Mouse (Mus musculus) mouse trophoblast stem cell (cell line): ENCODE measurements around the gene Glrp1.

Experiments
- in situ Hi-C, 2 experiments: fragments of 300-500 bp; cut with MseI, MboI; formaldehyde crosslinking; loops; 2 replicates in 1 of 2; 3 replicates in 1 of 2; pipeline ENCODE4 v1.15.1; 2025

The Glrp1 gene

DNA sequence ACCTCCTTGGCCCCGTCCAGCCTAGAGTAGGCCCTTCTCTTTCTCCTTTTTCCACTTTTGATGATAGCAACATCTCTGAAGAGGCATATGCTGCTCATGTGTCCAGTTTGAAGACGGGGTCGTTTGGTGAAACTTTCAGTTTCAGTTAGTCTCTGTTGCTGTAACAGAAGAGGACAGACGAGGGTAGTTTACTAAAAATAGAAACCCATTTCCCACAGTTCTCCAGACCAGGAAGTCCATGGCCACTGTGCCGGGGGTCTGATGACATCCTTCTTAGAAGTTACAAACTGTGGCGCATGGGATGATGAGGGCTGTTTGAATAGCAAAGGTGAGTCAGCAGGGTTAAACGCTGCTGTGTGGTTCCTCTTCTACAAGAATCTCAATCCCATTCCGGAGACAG lies at the start of gene Glrp1:
TSS of gene Glrp1 (minus strand) at position 278 of the 400 bp plus-strand sequence.
- in situ Hi-C loops, result no loop called here

DNA sequence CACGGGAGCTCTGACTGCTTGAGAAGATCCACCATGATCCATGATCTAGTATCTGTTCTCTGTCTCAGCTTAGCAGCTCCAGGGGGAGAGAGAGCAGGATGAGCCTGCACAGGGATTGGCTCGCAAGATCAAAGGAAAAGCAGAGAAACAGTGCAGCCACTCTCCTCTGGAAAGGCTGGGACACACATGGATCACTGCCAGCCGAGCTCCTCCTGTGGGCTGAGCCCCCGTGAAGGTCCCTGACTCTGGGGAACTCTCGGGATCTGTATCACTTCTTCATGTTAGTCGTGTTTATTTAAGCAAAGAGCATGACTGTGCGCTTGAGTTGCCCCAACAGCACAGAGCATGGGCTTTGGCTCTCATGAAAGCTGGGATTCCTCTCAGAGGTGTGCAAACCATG lies 49.4 kb upstream of the Glrp1 start:
- in situ Hi-C loops, result no loop called here

DNA sequence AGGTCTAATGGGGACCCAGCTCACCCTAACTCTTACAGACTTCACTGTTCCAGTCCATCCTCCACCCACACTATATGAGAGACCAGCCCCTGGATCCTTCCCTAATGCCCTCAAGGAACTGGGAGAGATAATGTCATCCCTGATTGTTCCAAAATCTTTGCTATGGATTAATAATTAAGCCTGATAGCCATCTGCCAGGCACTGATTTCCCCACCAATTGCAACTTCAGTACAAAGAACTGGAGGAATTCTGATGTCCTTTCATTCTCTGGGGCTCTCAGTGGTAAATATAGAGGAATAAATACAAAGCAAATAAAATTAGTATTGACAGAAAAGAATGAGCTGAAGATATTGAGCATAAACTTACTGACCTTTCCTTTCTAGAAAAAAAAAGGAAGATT lies 48.9 kb upstream of the Glrp1 start:
- in situ Hi-C loops, result no loop called here

DNA sequence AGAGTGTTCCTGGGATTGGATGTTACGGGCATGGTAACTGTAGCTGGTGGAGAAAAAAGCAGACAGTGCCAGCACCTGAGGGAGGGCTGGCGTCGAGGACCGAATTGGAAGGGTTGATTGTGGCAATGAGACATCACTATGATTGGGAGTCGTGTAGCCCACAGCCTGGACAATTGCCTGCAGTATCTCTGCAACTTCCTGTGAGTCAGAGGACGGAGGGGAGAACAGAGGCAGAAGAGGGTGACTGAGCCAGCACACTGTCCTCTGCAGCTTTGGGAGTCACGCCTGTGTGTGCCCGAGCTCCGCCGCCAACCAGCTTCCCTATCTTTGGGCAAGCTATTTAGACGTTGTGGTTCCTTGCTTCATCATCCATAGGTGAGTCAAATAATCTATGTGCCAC lies 46.5 kb upstream of the Glrp1 start:
- in situ Hi-C loops, result no loop called here

DNA sequence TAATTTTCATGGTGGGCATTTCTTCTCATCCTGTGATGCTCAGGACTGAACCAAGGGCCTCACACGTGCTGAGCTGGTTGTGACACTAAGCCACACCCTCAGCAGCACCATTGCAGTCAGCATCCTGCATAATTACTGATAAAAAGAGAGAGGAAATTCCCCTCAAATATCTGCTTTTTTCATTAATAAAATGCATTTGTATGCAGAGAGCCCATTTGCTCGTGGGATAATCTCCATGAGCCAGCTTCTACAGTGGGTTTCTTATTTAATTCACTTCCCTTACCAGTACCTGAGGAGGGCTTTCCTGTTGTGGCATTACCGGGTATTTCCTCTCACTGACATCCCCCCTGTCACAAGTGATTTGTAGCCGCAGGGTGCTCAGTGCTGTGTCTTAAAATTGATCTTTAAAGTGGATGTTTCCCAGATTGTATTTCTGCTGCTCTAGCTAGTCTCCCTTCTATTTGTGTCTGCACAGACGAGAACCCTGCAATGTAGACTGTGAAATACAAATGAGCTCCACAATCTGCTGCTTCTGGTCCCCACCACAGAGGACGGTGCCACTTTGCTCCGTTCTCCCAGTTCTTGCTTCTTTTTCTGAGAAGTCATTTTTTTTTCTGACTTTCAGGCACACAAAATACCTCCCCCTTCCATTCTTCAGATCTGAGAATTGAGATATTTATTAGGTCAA lies 43.8 kb upstream of the Glrp1 start:
- in situ Hi-C loops, result no loop called here

DNA sequence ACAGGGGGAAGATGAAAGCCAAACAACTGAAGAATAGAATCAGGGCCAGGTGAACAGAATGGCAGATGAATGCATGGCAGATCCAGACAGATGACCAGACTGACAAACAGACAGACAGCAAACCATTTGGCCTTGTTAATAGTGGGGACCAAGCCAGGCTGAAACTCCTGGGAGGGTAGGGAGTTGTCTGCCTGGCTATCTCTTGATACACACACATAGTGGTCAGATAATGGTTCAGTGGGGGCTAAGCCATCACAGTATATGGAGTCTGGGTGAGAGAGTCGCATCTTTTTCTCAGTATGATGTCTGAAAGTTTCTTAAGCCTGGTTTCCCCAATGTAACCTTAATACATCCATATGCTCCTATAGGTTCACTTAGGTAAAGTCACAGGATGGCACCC lies 39.4 kb upstream of the Glrp1 start:
- in situ Hi-C loops, result no loop called here

DNA sequence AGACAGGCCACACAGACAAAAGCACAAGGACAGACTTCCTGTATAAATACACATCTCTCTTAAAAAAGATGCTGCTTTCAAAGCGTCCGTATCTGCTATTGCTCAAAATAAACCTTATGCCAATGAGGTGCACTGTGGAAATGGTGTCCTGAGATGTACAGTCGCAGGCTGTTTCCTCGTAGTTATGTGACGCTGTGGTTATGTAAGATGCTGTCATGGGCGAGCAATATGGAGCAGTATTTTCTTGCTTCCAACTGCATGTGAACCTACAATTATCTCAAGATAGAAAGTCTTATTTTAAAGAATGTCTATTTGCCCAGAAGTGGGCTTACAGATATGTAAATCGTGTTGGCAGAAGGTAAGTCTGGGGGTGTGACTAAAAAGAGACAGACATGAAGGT lies 37.3 kb upstream of the Glrp1 start:
- in situ Hi-C loops, result no loop called here

DNA sequence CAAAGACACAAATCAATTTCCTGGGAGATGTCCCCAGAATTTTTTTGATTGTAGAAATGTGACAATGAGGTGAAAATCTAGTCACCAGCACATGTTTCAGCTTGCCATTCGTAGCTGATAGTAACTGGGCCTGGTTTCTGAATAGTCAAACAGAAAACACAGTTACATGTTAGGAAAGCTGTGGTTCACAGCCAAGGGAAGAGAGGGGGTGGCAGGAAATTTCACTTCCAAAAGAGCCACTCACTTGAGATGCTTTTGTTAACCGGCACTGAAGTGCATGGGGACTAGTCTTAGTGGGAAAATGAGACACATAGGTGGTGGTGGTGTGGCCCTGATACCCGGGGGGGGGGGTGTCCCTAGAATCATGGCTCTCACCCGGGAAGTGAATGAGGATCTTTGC lies 33.7 kb upstream of the Glrp1 start:
- in situ Hi-C loops, result no loop called here

DNA sequence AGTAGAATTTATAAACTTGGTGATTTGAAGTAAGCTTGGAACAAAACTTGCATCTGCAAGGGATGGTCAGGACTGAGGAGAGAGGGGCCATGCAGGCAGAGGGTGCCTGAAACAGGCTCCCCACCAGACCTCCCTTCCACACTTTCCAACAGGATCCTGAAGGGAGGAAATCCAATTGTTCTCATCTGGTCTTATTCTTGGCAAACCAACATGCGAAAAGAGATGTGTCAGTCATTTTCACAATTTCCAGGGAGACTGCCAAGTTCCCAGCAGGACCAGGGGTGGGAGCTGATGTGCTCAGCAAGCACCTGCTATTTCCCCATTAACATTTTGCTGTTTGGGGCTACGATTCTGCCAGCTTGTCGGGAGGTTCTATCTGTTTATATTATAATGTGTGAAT lies 30.0 kb upstream of the Glrp1 start:
- in situ Hi-C loops, result no loop called here

DNA sequence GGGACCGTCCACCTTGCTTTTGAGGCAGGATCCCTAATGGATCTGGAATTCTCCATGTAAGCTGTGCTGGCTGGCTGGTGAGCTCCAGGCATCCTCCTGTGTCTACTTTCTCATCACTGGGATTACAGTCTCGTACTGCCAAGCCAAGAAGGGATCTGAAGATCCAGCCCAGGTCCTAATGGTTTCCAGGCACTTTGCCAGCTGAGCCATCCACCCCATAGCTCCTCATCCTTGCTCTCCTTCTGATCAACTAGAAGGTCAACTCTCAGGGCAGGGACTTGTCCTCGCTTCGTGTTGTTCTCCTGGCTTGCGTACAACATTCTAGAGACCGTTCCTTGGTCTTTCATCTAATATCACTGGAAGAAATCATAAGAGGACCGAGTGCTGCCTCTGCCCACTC lies 29.4 kb upstream of the Glrp1 start:
- in situ Hi-C loops, result no loop called here

DNA sequence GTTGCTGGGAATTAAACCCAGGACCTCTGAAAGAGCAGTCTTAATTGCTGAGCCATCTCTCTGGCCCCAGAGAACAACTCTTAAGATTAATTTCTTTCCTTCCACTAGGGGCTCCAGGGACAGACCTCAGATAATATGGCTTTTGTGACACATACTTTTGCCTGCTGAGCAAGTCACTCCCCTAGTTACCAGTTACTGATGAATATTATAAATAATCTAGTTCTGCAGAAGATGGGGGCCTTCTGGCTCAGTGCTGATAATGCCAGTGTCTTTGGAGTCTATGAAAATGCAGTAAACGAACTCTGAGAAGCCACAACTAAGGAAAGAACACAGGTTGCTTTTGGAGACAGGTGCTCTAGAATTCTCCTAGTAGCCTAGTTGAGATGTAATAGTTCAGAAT lies 26.4 kb upstream of the Glrp1 start:
- in situ Hi-C loops, result no loop called here

DNA sequence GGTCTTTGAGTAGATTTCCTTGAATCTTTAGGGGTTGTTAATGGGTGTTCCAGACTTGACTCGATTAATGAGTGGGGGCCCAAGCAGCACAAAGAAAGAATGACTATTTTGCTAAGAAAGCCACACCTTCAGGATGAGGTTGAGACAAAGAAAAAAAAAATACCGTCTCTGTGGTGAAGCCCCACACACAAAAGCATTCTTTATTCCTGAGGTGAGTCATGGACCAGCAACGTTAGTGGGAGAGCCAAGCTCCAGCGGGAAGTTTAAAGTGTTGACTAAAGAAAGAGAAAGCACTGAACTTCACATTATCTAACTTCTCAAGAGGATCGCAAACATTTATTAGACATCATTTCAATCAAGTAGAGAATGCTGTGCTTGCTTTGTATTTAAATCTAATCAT lies 24.2 kb upstream of the Glrp1 start:
- in situ Hi-C loops, result no loop called here

DNA sequence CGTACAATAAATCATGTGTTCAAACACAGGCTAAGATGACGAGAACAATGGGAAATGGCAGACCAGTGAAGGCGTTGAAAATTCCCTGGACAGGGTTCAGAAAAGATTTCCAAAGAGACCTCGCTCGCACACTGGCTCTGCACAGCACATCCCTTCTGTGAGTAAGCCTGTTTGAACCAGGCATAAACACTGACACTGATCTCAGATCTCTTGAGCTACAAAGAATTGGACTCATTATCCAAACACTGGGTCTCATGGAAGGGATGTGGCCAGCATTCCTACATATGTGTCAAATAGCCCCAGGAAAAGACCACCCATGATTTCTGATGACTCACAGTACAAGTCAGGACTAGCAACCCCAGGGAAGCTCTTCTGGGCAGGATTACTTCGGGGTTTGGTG lies 16.3 kb upstream of the Glrp1 start:
- in situ Hi-C loops, result no loop called here

DNA sequence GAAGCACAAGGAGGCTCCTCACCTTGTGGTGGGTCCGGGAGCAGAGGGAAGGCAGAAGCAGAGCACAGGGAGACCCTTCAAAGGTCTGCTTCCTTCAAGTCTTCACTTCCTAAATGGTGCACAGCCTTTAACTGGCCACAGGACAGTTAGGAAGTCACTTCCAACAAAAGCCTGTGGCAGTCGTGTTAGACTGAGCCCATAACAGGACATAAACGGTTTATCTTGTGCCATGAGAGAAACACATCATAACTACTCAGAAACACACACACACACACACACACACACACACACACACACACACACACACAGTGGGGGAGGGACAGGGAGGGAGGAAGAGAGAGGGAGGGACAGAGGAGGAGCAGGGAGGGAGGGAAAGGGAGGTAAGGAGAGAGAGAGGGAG lies 15.8 kb upstream of the Glrp1 start:
- in situ Hi-C loops, result no loop called here

DNA sequence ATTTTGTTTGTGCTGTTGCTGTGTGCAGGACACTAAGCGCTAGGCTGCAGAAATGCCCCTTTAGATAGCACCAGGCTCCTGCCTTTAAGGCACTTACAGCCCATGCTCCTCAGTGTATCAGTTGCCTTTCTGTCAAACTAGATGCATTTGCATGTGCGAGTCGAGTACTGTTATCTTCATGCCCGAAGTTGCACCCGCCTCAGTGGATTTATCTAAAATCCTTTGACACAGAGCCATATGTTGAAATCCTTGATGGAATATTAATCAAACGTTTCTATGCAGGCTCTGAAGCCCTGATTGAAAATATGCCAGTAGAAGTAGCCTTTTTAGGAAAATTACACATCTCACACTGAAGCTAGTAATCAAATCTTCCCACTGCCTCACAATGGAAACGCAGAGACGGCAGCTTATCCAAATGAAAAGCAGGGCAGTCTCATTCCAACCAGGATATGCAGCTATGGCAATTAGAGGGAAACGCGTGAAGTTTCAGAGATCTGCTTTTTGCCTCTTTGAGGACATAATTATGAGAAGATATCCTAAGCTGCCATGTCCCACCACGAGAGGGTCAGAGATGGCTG lies 11.4 kb upstream of the Glrp1 start:
- in situ Hi-C loops, result no loop called here

DNA sequence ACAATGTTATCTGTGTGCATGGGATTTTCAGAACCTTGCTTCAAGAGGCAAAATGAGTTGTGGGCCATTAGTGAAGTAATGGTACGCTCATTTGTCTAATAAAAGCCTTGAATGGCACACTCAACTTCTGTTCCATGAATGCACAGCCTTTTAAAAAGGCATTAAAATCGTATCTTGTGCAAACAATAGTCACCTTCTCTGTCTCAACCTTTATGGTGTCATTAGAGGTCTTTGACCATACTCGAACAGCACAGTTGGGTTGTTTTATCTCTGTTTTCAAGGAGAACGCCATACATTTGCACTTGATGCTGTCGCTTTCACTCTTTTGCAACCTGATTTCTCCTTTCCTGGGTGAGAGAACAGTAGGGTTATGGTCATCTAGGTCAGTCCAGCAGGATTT lies 3.7 kb upstream of the Glrp1 start:
- in situ Hi-C loops, result no loop called here

DNA sequence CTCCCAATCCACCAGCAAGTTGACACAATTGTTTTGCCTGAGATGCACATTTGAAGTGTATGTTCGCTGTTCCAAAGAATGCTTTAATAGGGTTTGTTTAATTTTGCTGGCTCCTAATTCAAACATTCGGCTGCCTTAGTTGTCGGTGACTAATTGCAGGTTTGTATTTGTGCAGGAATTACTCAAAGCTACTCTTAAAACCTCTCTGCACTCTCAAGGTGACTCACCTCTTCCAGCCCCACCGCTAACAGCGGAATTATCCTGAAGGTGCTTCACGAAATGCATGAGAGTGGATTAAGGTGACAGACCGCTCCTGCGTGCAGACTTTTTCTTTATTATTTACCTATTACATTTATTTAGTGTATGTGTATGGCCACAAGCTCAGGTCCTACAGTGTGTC lies 2.0 kb downstream of the Glrp1 start:
- in situ Hi-C loops, result no loop called here

DNA sequence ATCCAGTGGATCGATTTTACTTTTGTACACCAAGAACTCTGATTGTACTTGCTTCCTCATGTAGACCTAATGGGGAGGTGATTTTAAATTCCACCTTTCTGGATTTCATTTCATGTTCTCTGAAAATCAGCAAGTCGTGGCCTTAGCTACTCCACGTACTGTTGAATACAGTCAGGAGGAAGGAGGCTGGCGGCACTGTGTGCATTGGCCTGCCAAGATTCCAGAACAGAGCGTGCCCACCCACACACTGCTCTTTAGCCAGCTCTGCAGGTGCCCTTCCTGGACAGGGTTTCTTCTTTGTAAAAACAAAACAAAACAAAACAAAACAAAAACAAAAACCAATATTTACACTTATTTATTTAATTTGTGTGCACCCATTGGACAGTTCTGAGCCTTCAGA lies 2.7 kb downstream of the Glrp1 start:
- in situ Hi-C loops, result no loop called here

DNA sequence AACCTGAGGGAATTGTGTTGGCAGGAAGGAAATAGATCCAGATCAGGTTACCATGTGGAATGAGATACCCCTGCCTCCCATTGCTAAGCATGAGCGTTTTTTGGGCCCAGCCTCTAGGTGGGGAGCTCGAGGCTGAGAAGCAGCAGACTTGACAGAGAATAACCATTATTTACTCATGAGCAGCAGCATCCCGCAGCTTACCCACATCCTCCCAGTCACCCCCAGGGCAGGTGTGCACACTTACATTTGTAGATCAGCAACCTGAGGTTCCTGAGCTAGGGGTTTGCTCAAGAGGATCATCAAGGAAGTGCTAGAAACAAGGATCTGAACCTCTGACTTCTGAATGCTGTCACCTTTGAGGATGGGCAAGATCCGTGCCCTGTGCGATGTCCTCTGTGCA lies 3.5 kb downstream of the Glrp1 start:
- in situ Hi-C loops, result no loop called here

DNA sequence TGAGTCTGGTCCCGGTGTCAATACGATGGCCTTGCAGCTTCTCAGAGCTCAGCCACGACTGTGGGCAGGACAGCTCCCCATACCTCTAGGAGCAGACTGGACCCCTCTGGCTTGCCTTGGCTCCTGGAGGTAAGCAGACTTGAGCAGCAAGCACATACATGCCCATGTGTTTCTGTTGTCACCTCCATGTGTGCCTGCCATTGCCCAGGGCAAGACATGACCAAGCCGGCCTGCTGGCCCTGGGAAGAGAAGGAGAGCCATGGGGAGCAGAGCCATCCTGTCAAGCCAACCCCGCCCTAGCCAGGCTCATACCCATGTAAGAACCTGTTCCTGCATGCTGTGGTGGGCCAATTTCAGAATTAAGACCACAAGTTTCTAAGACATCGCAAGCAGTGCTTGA lies 4.2 kb downstream of the Glrp1 start:
- in situ Hi-C loops, result no loop called here

DNA sequence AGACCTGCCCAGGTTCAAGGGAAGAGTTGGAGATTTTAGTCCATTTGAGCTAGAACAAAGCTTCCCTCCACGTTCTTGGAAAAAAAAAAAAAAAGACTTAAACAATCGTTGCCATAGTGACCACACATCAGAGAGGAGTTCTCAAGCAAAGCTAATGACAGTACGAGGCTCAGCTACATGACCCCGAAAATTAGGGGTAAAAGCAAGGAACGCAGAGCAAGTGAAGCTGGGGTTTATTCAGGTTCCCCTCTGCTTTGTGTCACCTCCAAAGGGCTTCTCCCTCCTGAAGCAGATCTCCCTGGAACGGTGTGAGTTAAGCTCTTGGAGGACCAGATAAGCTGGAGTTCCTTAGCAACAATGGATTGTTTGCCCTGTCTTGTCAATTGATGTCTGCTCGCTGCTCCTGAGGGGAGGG lies 5.3 kb downstream of the Glrp1 start:
- in situ Hi-C loops, result no loop called here

DNA sequence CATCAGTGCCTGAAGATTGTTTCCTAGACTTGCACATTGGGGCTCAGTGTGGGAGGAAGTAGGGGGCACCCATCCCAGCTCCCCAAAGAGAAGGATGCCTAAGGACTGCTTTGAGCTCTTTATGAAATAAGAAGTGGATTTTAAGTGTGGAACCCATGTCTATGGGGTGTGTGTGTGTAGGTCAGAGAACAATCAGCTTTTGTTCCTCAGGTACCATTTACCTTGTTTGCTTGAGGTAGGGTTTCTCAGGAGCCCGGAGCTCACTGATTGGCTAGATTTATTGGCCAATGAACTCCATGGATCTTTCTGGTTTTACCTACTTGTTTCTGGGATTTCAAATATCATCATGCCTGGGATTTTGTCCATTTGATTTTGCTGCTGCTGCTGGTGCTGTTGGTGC lies 7.0 kb downstream of the Glrp1 start:
- in situ Hi-C loops, result no loop called here

DNA sequence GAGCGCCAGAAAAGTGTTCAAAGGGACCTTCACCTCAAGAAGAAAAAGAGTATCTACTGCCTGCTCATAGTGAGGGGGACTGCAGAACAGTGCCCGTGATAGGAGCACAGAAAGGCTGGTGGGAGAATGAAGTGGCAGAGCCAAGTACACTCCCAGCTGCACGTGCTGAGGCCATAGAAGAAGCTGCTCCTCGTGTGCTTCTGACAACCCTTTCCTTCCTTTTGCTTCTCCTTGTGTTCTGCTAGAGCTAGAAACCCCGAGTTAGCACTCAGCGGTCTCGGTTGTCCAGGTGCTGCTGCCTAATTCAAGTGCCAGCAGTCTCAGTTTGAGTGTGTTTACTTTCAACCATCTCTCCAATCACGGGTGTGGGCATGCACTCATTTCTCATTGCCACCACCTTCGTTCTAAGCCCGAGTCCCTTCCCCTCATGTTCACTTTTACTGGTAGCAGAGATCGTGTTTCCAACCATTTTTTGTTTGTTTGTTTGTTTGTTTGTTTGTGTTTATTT lies 10.6 kb downstream of the Glrp1 start:
- in situ Hi-C loops, result no loop called here

DNA sequence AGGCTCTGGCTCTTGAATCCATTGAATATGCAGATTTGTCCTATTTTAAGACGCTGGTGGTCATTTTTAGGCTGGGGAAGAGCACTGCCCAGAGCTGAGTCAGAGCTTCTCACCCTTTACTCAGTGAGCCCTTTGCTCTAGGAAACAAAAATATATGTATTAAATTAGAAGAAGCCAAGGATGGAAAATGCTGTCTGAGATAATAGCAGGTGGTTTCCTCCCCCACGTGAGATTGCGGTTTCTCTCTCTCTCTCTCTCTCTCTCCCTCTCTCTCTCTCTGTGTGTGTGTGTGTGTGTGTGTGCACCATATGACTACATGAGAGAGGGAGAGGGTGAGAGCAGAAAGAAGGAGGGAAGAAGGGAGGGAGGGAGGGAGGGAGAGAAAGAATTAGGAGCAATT lies 12.5 kb downstream of the Glrp1 start:
- in situ Hi-C loops, result no loop called here
